Mouse (Mus musculus): ENCODE results near the gene Ccdc88a.

GRCm38 (mm10) chr11:29548504-29549424 is 175.3 kb downstream of the Ccdc88a start:
- no peak for TF ChIP-seq CTCF (IDR thresholded peaks at IDR 0.05; ENCODE audit: control insufficient read depth, insufficient read depth, insufficient read length)
- no peak for TF ChIP-seq USF1 (IDR thresholded peaks at IDR 0.05; ENCODE audit: low read depth)
- TF ChIP-seq FOSL1 (IDR thresholded peaks at IDR 0.05; ENCODE audit: insufficient read depth, low read length, poor library complexity, severe bottlenecking): no peak
- TF ChIP-seq MYOG (IDR thresholded peaks at IDR 0.05; ENCODE audit: control insufficient read depth, extremely low read depth, insufficient read length): no peak
- TF ChIP-seq MYOD1 (IDR thresholded peaks at IDR 0.05; ENCODE audit: control insufficient read depth, insufficient read length, low read depth): no peak
- no peak for TF ChIP-seq MAX (IDR thresholded peaks at IDR 0.05)
- no peak for TF ChIP-seq CEBPB (IDR thresholded peaks at IDR 0.05; ENCODE audit: low read depth)

All from C2C12 (cell line).